Mouse (Mus musculus): ENCODE measurements at regions not wholly inside any gene's neighbourhood (a gene's known extent, or its start where the extent isn't known, plus 50 kb on each side); places are given as distances from the start of the nearest gene placed in this dataset.
A peak's percentile ranks its signal among the peaks of the same experiment; 100 is the strongest.

DNA sequence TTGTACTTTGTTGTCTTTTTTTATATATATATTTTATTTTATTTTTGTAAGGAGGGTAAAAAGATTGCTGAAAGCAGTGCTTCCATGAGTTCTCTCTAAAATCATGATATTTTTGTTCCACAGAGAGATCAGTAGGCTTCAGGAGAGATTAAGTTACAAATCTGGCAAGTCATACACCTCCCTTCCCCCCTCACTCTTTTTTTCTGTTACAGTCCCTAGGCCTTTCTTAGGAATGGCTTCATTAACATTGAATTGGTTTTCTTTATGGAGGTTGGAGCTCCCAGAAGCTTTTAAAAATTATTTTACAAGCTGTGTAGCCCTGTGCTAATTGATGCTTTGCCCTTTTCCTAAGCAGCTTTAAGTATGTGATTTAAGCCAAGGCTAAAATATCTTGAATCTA, 4653.9 kb upstream of the Gm7489 start:
- Histone ChIP-seq H3K27ac (no peak overlapping the region), H3K79me2 (replicated peaks; ENCODE audit: control insufficient read depth, insufficient read depth, low read length) (no peaks in the 10 kb centered on the region), H3K9ac (ENCODE audit: low read depth, low read length) (no peak overlapping the region), H3K4me3 (no peak overlapping the region), H3K4me1 (ENCODE audit: control insufficient read depth, insufficient read depth, low read length) (no peaks in the 10 kb centered on the region), H3K36me3 (ENCODE audit: control insufficient read depth, insufficient read depth, low read length) (no peaks in the 10 kb centered on the region), H3K27me3 (ENCODE audit: control insufficient read depth, insufficient read depth, low read length) (no peaks in the 10 kb centered on the region)
- no peak for DNase-seq
- TF ChIP-seq POLR2A (IDR thresholded peaks at IDR 0.05; ENCODE audit: insufficient read depth, low read depth, low read length), result no peak
- intact Hi-C loops (cut with DNase I), result no loop called here

DNA sequence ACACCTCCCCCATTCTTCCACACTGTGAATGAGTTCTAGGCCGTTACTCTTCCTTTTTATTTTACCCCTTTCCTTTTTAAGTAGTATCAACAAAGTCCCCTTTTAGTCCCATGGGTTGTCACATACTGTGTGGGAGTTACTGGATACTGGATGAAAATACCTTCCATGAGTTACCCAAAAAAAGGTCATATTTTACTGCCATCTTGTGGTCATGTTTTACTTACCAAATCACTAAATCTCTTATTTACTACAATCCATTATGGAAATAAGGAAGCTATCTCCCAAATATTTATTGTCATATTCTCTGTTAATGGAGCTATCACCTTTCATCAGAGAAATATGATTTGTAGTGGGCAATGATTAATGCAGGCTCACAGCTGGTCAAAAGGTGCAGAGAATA, 4614.5 kb upstream of the Gm7489 start:
- Histone ChIP-seq H3K79me2 (replicated peaks; ENCODE audit: control insufficient read depth, insufficient read depth, low read length) (no peaks in the 10 kb centered on the region), H3K4me3 (no peak overlapping the region), H3K4me1 (ENCODE audit: control insufficient read depth, insufficient read depth, low read length) (no peaks in the 10 kb centered on the region), H3K27me3 (ENCODE audit: control insufficient read depth, insufficient read depth, low read length) (no peaks in the 10 kb centered on the region), H3K27ac (no peak overlapping the region), H3K36me3 (ENCODE audit: control insufficient read depth, insufficient read depth, low read length) (no peaks in the 10 kb centered on the region), H3K9ac (ENCODE audit: low read depth, low read length) (no peak overlapping the region)
- no peak for TF ChIP-seq EP300 (IDR thresholded peaks at IDR 0.05; ENCODE audit: insufficient read depth, low read depth, low read length)
- peak; percentile 46 for TF ChIP-seq CTCF (IDR thresholded peaks at IDR 0.05)
- intact Hi-C loops (cut with DNase I), result loop anchor here (2.0 kb wide), 1 partner anchor 343 kb away; no protein-coding TSS in a partner anchor
- no peak for DNase-seq
- 15% methylated on average over 1 of the region's 1 CpGs for WGBS
